Mouse (Mus musculus): ENCODE data around the gene Slc17a9.
"Not testable (repeated sequence)": the region's sequence is repeated elsewhere in the genome, so short reads cannot be mapped to it uniquely, and the experiment has no call there.

Slc17a9 gene

DNA sequence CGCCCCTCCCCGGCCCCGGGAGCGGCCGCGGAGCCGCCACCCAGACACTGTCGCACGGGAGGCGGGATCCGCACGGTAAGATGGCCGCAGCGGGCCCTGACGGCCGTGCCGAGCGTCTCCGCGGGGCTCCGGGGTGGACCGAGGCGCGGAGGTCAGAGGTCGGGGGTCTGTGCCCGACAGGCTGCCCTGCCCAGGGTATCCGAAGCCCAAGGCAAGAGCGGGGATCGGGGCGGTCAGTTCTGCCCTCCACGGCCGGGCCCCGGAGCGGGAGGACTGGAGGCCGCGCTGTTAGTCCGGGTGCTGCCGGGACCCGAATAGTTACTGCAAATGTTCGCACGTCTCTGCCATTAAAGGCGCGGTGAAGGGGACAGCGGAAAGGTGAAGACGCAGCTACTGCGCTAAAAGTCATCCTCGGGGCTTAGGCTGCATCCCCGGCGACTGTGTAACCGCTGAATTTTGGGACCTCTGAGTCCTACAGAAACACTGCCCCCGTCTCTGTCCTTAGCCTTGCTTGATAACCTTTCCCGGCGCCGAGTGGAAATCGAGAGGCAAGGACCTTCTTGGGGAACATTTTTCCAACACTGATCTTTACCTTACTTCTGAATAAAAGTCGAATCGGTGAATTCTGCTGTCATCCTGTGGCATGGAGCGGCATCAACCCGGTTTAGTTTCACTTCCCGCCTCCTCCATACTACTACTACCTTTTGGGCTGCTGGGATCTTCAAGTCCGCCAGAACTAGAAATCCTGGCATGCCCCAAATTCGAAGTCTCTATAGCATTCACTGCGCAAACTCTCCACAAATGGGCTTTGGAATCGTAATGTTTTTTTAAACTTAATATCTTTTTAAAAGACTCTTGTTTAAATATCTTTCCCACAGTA, 14.5 kb upstream of the Slc17a9 start:
- DNase-seq (ENCODE audit: low spot score in 2 of 2) = peak; percentile 46 to 51

DNA sequence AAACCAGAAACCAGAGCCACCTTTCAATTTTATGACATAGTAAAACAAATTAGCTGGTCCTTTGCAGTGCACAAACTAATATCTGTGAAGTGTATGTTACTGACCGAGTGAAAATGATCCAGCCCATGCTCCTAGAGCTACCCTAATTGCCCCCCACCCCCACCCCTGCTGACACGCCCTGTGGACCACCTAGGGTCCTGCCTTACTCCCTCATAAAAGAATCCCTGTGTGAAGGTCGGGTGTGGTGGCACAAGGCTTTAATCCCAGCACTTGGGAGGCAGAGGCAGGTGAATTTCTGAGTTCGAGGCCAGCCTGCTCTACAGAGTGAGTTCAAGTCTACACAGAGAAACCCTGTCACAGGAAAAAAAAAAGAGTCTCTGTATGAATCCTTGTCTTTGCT, 13.5 kb upstream of the Slc17a9 start:
- DNase-seq (ENCODE audit: low spot score in 2 of 2) = no peak

DNA sequence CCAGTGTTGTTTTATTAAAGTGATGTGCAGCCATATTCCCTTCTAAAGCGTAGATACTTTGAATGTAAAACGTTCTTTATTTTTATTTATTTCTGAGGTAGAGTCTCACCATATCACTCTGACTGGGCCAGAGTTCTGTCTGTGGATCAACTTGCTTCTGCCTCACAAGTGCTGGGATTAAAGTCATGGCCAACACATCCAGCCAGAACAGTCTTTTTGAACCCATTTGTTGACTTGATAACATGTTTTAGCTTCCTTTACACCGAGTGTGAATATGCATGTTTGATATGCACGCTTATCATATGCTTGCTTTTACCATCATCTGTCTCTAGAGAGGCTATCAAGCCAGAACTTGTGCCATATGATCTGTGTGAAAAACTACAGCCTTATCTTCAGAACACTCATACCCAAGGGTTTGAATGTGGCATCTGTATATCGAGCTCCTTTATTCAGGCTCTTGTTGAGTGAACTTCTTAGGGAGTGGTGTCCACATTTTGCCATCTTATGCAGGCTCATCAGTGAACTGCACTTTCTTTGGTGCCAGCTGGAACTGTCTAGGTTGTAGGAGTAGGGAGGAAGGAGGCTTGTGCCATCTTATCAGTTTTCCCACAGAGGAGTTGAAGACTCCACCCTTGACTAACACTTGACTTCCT, 12.9 kb upstream of the Slc17a9 start:
- DNase-seq (ENCODE audit: low spot score in 2 of 2) = no peak

DNA sequence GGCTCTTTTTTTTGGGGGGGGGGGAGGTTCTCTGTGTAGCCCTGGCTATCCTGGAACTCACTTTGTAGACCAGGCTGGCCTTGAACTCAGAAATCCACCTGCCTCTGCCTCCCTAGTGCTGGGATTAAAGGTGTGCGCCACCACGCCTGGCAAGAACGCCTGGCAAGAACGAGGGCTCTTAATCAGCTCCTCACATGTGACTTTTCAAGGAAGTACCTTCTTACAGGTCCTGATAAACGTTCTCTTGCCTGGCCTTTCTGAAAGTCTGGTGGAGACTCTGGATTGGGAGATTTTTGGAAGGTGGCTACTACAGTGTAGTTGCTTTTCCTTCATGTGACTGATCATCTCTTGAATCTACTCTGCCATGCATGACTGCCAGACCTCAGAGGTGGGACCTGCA, 2.3 kb upstream of the Slc17a9 start:
- not testable (repeated sequence) for DNase-seq (ENCODE audit: low spot score in 2 of 2)

DNA sequence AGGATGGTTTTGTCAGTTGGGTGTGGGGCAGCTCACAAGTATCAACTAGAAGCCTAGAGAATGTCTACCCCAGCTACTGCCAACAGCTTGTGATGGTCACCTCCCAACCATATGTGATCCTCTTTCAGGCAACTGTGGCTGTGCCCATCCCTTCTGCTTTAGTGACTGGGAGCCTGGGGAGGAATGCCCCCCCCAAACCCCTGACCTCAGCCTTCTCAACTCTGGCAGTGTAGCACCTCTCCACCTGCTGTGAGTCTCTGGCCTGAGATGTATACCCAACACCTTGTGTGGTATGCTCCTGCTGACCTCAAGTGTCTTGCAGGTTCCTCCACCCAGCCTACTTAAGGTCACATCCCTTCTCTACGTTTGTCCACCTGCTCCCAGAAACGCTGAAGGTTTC, 1.2 kb upstream of the Slc17a9 start:
- no peak for DNase-seq (ENCODE audit: low spot score in 2 of 2)

DNA sequence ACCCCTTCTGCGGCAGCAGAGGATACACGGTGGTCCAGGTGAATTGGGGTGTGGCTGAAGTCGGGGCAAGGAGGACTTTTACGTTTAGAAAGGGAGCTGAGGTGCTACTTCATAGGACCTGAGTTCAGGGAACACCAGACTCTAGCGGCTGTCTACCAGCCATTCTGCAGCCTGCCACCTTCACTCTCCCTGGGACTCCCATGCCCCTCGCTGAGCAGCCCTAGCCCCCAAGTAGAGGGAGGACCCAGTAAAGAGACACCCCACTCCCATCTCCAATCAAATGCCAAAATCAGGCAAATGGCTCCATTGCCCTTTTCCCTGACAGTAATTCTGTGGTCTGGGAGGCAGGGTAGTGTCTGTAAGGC, 333 bp downstream of the Slc17a9 start:
- no peak for DNase-seq (ENCODE audit: low spot score in 2 of 2)

DNA sequence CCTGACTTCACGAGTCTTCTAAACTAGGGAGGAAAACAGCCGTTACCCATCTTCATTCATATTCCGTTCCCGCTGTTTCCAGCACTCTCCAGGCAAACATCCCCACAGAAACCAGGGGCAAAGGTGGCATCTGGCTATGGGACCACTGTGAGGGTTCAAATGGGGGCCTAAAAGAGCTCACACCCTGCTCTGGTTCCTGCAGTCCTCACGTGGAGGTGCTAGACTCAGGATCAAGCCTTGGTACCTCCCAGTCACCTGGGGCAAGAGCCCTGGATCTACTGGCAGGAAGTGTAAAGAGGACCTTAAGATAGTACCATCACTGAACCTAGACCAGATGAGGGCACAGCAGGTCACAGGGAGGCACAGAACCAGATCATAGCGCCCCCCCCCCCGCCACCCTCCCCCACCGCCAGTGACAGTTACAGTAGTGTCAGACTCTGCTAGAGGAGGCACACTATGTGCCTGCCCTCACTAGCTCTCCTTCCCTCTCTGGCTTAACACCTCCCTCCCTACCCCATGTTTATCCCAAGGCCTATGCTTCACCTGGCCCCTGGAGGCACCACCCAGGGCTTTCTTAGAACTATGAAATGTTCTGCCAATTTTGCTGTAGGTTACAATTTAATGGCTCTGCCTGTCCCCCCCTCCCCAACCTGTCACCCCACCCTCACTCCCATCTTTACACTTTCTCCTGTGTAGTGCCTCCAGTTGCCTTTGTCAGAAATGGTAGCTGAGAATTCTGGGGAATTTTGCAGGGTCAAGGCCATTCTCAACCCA, 980 bp downstream of the Slc17a9 start:
- no peak for DNase-seq (ENCODE audit: low spot score in 2 of 2)

DNA sequence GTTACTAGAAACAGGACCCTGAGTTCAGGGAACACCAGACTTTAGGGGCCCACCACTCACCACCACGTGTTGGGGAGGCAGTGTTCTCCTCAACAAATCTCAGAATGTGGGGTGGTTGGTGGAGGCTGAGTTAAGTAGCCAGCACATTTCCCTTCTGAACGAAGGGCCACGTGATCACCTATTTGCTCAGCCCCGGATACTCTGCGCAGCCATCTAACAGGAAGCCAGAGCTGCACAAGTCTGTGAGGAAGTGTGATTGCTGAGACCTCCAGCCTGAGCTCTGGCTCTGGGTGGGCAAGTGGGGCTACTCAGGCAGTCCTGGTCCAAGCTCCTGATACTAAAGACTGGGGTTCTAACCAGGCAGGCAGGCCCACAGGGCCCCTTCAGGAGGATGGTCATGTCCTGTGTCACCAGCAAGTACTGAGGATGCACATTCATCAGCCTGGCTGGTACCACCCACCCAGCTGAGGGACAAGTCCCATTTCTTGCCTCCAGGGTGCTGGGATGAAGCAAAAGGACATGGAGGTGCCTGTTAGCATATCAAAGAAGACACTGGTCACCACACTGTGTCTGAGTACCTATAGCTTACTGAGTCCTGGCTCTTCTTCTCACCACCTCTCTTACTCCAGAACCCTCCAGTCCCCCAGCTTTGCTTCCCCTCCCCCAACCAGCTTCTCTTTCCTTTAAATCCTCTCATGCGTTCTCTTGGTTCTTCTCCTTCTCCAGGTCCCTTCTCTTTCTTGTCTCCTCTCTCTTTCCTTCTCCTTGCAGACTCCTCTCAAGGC, 1.8 kb downstream of the Slc17a9 start:
- no peak for DNase-seq (ENCODE audit: low spot score in 2 of 2)

DNA sequence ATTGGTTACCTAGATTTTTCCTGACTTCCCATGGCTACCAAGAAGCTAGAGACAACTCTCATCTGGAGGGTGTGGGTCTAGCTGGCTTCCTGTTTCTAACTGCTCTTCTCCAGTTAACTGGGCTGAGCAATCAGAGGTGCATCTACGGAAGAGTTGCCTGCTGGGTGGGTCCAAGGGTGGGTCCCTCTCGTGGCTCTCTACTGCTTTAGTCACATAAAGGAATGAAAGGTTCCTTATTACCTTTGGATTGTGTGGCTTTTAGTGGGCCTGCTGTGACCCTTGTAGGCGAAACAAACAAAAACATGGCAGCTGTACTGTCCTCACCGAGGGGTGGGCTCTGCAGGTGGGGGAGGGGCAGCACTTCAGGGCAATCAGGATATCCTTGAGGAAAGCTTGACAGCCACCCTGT, 2.6 kb downstream of the Slc17a9 start:
- DNase-seq (ENCODE audit: low spot score in 2 of 2) = no peak

DNA sequence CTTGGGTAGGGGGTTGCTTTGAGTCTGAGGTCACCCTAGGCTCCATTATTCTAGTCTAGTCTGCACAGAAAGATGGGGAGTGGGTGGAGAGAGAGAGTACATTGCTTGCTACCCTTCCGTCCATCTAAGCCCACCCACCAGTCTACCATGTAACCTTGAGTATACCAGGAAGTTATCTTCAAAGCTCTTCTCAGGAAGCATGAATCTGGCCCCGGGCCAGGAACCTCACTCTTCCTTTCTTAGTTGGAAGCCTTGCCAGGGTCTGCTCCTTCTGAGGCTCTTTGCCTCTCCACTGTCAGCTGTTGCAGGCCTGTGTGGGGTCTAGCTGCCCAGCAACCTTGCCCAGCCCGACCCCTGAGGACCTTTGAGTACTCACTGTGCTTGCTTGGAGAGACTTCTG, 6.0 kb downstream of the Slc17a9 start:
- no peak for DNase-seq (ENCODE audit: low spot score in 2 of 2)

DNA sequence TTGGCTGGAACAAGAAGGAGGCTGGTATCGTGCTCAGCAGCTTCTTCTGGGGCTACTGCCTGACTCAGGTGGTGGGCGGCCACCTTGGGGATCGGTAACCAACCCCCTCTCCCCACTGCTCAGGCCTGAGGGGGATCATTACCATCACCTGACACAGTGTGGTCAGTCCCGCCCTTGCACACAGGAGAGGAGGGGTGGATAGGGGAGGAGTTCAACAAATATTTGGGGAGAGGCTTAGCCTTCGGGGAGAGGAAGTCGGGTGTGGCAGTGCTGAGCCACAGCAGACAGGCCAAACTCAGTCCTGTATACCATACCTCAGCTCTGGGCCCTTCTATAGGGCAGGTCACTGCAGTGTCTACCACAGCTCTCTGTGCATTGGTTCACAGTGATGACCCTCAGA, 6.9 kb downstream of the Slc17a9 start:
- no peak for DNase-seq (ENCODE audit: low spot score in 2 of 2)

DNA sequence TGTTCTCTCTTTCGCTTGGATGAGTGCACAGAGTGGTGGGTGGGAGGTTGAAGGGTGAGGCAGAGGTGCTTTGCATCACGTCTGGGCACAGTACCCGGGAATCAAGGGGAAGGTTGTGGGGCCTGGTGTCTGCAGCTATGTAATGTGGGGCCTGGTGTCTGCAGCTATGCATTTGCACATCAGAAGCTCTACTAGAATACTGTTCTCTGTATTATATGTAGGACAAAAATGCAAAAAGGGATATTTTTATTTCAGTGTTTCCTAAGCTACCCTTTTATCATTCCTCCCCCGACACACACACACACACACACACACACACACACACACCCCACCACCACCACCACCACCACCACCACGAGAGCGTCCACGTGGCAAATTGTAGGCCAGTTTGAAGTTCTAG, 10.2 kb downstream of the Slc17a9 start:
- DNase-seq (ENCODE audit: low spot score in 2 of 2) = no peak

DNA sequence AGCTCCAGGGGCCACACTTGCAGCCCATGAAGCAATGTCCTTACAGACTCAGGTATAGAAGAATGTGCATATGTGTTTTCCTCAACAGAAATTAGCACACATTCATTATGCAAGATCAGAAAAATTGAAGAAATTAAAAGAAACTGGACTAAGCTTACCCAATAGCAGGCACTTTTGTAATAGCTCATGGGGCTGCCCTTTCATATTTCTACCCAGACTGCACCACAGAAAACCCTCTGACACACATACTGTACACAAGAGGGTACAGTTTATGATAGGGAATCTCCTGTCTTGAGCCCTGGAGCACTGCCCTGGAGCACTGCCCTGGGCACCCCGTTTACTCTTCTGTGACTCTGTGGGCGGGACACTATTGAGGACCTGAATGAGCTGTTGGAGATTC, 12.9 kb downstream of the Slc17a9 start:
- no peak for DNase-seq (ENCODE audit: low spot score in 2 of 2)

DNA sequence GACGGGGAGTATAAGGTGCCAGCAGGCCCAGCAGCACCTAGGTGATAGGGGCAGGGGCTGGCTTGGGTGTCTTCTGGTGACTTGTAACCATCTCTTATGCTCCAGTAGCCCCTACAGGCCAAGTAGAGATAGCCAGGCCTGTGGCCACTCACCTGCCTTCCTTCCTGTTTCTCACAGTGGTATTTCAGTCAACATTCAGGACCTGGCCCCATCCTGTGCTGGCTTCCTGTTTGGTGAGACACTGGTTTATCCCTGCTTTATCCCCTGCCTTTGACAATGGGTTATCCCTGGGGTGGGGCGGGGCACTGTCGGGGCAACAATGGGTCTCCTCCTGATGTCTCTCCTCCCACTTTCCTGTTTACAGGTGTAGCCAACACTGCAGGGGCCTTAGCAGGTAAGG, 15.3 kb downstream of the Slc17a9 start:
- DNase-seq (ENCODE audit: low spot score in 2 of 2) = no peak

DNA sequence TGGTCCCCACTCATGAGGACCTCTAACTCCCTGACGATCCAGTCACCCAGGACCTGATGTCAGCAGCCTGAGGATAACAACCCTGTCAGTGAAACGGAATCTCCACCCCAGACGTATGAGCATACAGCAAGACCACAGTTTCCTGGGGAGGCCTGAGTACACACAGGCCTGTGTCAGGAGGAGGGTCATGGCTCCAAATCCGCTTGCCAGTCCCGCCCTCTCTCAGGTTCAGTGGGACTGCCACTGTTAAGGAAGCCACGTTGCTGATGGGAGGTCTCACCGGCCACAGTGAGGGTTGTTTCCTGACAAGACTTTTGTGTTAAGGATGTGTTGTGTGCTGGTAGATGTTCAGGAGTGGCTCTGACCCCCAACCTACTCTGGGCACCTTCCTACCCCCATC, 16.4 kb downstream of the Slc17a9 start:
- no peak for DNase-seq (ENCODE audit: low spot score in 2 of 2)

DNA sequence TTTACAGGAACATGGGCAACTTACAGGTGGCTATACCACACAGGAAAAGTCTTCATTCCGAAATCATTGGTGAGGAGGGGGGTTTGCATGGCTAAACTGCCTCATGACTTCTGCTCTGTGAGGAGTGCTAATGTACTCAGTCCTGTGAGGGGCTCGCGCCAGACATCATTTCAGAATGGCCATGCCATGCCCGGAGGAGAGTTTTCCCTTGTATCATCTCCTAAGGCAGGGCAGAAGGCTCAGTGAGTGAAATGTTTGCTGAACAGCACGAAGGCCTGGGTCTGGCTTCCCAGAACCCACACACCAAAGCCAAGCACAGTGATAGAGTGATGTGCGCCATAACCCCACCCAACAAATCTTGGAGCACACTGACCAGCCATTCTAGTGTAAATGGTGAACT, 17.8 kb downstream of the Slc17a9 start:
- no peak for DNase-seq (ENCODE audit: low spot score in 2 of 2)

DNA sequence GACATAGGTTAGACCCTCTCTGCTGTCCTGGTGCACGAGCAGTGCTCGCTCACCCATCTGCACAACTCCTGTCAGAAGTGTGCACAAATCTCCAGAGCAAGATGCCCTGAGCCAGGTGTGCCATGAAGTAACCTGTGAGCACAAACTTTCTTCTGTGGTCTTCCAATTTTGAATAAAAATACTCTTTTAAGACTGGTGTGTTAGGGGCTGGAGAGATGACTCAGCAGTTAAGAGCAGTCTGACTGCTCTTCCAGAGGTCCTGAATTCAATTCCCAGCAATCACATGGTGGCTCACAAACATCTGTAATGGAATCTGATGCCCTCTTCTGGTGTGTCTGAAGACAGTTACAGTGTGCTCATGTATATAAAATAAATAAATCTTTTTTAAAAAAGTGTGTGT, 18.3 kb downstream of the Slc17a9 start:
- DNase-seq (ENCODE audit: low spot score in 2 of 2) = no peak

DNA sequence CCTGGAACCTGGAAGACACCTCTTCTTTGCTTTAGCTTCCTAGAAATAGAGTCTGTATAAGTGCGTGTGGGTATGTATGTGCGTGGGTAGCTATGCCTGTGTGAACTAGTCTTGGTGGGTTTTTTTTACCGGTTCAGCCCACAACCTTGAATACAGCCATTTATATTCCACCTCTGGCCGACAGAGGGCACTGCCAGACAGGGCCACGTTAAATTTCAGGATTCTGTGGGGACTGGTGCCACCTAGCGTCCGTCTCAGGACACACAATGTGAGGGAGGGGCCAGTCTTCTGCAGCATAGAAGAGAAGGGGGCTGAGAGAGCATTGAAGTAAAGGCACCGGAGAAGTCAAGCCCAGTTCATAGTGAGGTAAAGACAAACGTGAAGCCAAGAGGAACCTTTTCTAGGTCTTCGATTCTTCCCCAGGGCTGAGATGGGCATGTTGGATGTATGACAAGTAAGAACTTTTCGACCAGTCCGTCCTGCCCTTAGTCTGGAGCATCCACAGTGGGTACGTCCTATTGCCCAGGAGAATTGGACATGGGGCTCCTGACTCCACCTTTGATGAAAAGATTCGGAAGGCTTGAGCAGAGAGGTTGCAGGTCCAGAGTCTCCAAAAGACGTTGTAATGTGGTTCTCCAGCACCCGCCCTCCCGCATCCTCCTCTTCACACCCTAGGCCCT, 20.3 kb downstream of the Slc17a9 start:
- peak; percentile 81 to 85 for DNase-seq (ENCODE audit: low spot score in 2 of 2)

DNA sequence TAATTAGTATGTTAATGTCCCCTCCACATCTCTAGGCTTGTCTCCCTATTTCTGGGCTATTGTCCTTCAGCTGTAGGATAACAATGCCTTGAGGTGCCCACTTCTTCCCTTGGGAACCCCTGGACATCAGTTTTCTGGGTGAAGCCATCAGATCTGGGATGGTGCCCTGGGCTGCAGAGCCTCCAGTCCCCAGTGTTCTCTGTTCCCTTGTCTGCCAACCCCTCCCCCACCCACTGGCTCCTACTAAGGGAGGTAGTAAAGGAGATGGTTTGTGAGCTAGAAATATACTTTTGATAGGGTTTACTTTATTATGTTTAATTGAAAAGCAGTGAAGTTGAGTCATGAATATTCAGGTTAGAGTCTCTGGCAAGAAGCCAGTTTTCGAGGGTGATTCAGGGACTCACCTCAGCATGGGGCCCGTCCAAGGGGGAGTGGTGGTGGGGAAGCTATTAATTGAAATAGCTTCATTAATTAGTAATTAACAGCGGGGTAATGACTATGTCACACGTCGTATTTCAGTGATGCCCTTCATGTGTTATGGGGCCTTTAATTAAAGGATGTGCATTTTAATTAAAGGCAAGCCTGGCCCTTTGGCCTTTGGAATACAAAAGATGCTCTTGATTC, 21.6 kb downstream of the Slc17a9 start:
- DNase-seq (ENCODE audit: low spot score in 2 of 2) = no peak

DNA sequence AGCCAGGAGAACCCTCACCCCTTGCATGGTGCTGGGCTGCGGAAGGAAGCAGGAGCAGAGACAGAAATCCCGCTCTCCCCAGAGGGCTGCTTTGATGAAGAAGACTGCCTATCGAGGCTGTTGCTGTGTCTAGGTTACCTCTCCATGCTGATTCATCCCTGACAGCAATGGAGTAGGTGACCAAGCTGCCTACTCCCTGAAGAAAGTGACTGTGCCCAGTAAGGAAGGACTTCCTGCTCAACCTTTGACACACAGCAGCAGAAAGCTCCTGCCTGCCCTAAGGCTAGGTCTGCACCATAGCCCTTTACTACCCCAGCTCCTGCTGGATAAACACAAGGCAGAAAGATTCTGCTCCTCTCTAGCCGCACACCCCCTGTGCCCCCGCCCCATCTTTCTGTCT, 23.8 kb downstream of the Slc17a9 start:
- no peak for DNase-seq (ENCODE audit: low spot score in 2 of 2)
